Mouse (Mus musculus) right cerebral cortex, postnatal 4 days (tissue): Measurements from ENCODE around the gene Ebf1.
"Not testable (repeated sequence)": the region's sequence is repeated elsewhere in the genome, so short reads cannot be mapped to it uniquely, and the experiment has no call there.

Source experiments
- DNase-seq: peaks from one replicate; pipeline ENCODE4 v3.0.0-alpha.2; 2022

Gene Ebf1

DNA sequence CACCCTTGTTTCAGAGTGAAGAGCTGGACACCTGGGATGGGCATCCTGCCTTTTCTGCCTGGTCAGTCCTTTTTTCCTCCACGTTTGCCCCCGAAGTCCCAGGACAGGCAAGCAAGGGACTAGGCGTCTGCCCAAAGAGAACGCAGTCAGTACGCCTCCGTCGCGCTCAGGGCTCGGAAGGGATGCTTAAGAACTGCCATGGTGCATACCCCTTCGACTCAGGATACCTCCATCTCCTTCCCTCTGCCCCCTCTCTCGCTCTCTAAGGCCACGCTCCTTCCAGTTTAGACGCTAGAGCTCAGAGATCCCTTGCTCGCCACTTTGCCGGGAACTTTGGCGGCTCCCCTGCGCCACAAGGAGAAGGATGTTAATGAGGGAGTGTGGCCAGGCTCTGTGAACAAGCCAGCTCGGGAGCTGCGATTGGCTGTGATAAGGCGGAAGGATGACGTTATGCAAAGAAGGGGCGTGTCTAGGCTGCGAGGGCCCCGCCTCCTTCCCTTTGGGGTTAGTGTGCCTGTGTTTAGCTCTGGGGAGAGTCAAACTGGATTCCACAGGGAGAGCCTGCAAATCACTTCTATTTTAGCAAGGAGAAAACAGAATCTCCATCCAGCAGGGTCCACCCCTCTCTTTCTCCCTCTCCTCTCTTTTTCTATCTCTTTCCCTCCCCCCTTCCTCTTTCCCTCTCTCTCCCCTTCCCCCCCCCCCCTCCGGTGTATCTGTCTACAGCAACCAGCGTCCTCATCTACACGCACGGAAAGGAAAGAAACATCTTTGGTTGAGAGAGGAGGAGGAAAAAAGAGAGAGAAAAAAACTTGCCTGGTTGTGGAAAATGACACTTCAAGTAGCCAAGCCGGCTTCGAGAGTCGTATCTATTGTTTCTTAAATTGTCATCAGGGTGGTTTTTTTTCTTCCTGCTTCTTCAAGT lies at the start of gene Ebf1:
Gene Ebf1 (plus strand): TSS at position 530 of the 925 bp plus-strand sequence.
- DNase-seq, result peak; percentile 44

GRCm38 (mm10) chr11:44570336-44570735 lies 46.8 kb upstream of the Ebf1 start:
- DNase-seq, result not testable (repeated sequence)

DNA sequence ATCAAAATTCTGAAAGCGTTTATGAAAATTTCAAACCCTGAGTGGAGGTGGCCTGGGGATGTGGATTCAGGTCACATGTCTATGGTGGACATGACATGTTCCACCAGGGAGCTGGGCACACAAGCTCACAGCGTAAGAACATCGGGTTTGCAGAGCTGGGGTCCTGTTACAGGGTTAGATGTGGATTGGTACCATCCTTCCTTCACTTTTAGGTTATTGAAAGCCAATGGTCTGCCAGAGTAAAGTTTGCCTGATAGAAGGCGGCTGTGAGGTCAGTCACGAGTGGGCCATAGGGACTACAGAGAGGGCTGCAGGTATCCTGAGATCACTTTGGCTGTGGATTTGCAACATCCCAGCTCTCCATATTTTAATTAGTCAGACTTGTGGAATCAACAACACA lies 44.3 kb upstream of the Ebf1 start:
- no peak for DNase-seq

- no peak for DNase-seq
Observed at GRCm38 (mm10) chr11:44573396-44573795, 43.7 kb upstream of the Ebf1 start.

GRCm38 (mm10) chr11:44574391-44574790 lies 42.7 kb upstream of the Ebf1 start:
- no peak for DNase-seq

DNA sequence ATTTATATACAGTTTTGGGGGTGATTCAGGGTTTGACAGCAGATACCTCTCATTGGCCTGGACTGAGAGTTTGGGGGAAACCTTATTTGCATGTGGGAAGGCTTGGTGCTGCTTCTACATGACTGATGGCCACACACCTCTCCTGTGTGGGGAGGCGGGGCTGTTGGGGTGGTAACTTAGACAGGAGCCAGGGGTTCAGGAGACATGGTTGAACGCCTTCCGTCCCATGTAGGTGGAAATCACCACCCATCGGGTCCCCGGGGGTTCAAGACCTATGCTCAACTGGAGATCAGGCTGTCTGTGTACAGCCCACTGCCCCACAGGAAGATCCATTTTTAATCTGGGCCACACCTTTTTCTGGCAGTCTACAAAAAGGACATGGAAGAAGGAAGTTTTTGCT lies 42.3 kb upstream of the Ebf1 start:
- DNase-seq, result no peak

GRCm38 (mm10) chr11:44577911-44578310 lies 39.2 kb upstream of the Ebf1 start:
- no peak for DNase-seq

DNA sequence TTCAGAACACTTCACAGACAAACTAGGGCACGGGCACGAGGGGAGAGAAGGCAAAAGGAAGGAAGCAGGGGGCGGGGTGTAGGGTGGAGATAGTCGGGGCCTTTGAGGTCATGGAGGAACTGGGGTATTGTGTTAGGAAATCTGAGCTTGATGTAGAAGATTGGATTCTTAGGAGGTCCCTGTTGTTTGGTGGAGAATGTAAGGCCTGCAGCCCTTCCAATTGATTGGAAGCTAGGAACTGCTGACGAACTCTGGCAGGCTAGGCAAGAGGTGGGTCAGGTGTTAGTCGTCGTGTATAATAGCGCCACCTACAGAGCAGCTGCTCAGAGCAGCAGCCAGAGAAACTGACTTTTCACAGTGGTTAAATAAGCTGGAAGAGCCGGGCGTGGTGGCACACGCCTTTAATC lies 35.8 kb upstream of the Ebf1 start:
- DNase-seq, result no peak

DNA sequence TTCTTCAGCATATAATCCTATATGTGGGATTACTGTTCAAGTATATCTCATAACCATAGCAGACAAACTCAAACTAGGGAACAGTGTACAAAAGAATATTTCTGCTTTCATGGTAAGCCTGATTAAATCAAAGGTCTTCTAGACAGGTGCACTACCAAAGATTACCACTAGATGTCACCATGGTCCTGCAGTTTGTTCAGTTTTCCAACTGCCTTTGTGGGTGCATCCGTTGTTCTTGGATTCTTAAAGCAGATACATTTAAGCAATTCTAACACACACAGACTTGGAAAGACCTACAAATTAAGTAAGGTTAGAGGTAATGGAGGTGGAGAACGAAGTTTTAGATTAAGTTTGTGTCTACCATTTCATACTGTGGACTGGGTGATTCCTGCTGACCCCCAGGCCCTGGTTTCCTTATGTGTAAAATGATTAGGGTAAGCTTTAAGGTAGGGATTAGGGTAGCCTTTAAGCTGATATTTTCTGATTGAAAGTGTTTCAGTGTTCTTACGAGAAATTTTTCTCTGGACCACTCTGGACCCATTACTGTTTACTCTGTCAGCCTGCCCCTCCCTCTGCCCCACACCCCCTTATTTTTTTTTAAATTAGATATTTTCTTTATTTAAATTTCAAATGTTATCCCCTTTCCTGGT lies 30.9 kb upstream of the Ebf1 start:
- peak; percentile 68 for DNase-seq

DNA sequence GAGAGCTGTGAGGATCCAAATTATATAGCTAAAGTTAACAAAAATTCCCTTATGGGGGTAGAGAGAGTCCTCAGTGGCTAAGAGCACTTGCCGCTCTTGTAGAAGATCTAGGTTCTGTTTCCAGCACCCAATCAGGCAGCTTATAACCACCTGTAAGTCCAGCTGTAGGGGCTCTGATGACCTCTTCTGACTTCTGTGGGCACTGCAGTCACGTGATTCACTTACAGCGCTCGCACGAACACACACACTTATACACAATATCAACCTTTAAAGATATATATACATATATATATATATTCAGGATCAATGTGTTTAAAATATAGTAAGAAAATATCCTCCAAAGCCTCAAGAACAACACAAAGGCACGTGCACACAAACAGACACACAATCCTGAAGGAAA lies 24.1 kb upstream of the Ebf1 start:
- no peak for DNase-seq

- DNase-seq, result no peak
Observed at GRCm38 (mm10) chr11:44594768-44595167, 22.3 kb upstream of the Ebf1 start.

GRCm38 (mm10) chr11:44606881-44607280 lies 10.2 kb upstream of the Ebf1 start:
- no peak for DNase-seq

DNA sequence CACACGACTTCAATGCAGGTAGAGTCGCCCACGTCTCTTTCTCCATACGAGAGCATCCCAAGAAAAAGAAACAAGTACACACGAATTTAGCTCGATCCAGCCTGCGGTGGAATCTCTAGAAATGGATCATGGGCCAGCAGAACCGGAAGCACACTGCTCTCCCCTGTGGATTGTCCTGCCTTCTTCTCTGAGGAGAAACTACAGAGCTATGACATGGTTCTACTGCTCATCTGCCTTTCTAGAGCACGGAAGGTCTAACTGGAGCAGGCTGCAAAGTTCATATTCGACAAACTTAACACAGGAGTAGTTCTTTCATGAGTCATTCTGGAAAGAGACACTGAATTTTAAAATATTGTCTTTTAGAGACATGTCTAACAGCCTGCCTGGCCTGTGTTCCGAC lies 8.5 kb upstream of the Ebf1 start:
- no peak for DNase-seq

GRCm38 (mm10) chr11:44610971-44611781 lies 5.9 kb upstream of the Ebf1 start:
- DNase-seq, result peak; percentile 96

- DNase-seq, result no peak
Observed at GRCm38 (mm10) chr11:44612156-44612555, 5.0 kb upstream of the Ebf1 start.

GRCm38 (mm10) chr11:44612681-44613410 lies 4.3 kb upstream of the Ebf1 start:
- no peak for DNase-seq

DNA sequence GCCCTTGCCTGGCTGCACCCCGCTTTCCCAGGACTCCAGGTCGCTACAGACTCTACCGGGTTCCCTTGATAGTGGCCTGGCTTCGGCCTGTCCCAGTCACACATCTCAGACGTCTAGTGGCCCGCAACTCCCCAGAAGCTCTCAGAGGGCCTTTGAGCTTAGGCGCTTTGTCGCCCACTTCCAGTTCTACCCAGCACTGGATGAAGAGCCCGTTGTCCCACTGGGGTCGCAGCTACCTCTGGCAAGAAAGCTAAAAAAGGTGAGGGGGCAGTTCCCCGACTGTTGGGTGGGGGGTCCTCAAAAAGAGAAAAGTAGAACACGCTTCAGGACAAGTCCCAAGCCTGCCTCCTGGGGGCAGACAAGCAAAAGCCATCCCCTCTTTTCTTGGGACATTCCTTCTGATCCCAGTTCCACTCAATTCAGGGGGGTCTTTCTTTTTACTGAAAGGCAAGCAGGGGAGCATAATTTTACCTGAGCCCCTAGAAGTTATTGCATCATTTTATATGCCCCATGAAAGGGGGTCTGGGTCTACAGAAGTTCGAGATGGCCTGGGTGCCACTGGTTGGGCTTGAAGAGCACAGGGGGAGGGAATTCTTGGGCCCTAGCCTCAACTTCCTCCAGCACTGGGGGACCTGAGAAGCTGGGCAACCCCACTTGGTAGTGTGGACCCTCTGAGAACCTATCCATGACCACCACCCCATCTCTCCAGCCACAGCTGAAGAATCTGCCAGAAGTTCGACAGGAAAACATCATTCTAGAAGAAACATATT lies 3.5 kb upstream of the Ebf1 start:
- no peak for DNase-seq

GRCm38 (mm10) chr11:44616078-44616787 lies 884 bp upstream of the Ebf1 start:
- DNase-seq, result no peak

GRCm38 (mm10) chr11:44617734-44618586 lies 843 bp downstream of the Ebf1 start:
- peak; percentile 48 for DNase-seq
